Mouse (Mus musculus) liver, adult 2 months (tissue): ENCODE results near the gene Kpnb1.

Experiments used
- CTCF ChIP-seq: fragments of 200-500 bp; IDR thresholded peaks from 2 replicates; pipeline ENCODE4 v1.5.1; 2011; ENCODE audit warnings: low read depth, low read length, control low read depth
- POLR2A ChIP-seq: fragments of 200-500 bp; IDR thresholded peaks from 2 replicates; pipeline ENCODE4 v1.6.1; 2011; ENCODE audit warnings: low read length, control low read depth; ENCODE audit not compliant: insufficient read depth; ENCODE audit errors: extremely low read depth

- no peak for TF ChIP-seq POLR2A
- TF ChIP-seq CTCF: 0 out of 2 replicates have a peak, but pooled peaks have one; percentile 24
These were observed 64.3 kb downstream of the Kpnb1 start for GRCm38 (mm10) chr11:97123282-97123890.
